Mouse (Mus musculus) mature B cell (primary cell): ENCODE data around the gene Ksr2.
"Not testable (repeated sequence)": the region's sequence is repeated elsewhere in the genome, so short reads cannot be mapped to it uniquely, and the experiment has no call there.

Source experiments
- in situ Hi-C: fragments of 300-500 bp; cut with MboI; formaldehyde crosslinking; loops from 2 replicates; pipeline ENCODE4 v1.14.3; 2019

Gene Ksr2

DNA sequence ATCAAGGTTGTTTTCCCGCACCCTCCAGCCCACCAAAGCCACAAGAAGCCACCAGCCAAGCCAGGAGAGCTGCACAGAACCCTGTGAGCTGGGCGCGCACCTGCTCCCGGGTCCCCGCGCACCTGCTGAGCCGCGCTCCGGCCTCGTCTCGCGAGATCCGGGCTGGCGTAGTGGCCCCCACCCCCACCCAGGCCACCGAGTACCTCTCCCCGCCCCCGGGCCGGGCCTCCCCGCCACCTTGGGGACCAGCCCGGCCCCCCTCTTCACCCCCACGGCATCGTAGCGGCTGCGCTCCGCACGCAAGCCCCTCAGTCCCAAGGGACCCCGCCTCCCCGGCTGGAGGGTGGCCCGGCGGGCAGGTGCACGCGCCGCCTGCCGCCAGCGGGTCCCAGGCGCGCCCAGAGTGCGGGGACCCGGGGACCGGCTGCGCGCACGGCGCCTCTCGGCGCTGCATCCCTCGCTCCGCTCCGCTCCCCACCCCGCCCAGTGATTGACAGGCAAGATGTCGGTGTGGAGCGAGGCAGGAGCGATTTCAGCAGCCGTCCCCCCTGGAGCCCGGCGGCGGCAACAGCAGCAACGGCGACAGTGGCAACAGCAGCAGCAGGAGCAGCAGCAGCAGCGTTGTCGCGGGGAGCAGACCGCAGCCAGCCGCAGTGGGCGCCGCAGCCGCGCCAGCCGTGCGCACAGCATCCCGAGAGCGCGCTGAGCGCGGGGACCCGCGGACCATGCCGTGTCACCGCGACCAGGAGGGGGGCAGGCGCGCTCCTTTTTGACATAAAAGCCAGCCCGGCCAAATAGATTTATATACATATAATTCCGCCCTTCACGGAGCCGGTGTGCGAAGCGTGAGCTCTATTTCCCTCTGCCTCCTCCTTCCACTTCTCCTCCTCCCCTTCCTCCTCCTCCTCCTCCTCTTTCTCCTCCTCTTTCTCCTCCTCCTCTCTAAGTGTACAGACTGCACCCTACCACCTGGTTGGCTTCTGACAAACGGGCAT is at the start of gene Ksr2:
TSS of gene Ksr2 (plus strand) at position 494 of the 995 bp plus-strand sequence.
- in situ Hi-C loops, result no loop called here

GRCm38 (mm10) chr5:117364821-117365220 is 49.0 kb upstream of the Ksr2 start:
- in situ Hi-C loops, result no loop called here

DNA sequence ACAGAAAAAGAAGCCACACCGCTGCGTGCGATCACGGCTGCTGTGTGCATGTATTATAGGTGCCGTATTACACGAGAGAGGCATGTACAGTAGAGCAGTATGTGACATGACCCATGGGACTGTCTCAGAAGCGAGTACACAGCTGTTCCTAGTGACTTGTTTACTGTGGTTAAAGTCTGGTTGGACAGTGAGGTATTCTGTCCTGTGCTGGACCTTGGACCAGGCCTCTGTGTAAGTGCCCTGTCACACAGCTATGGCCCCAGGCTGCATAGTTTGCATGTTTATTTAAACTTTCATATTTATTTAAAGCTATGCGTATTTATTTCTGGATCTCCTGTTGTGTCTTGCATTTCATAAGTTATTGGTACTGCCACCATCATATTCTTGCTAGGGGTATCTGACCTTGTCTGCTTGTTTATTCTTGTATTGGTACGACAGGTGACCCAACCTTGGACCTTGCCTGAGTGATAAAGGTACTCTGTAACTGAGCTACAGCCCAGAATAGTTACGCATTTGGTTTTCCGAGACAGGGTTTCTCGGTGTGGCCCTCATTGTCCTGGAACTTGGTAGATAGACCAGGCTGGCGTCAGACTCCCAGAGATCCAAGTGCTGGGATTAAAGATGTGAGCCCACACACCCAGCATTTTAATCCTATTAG is 47.8 kb upstream of the Ksr2 start:
- in situ Hi-C loops, result no loop called here

GRCm38 (mm10) chr5:117367206-117367605 is 46.6 kb upstream of the Ksr2 start:
- in situ Hi-C loops, result no loop called here

- in situ Hi-C loops, result no loop called here
Observed at GRCm38 (mm10) chr5:117370592-117370991, 43.2 kb upstream of the Ksr2 start.

DNA sequence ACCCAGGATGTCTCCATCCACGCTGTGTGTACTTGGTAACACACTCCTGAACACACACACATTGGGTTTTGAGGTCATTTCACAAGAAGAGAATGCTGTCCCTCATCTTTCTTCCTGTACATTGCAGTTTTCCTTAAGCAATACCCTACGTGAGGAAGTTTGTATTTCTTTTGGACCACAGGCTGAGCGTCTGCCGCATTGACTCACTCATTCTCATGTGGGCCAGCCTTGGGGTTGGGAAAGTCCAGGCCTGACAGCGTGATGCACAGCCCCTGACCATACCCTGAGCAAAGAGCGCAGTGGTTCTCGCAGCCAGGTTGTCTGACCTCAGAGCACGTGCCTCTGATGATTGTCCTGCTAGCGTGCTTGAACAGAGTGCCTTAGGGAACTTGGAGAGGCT is 40.4 kb upstream of the Ksr2 start:
- in situ Hi-C loops, result no loop called here

DNA sequence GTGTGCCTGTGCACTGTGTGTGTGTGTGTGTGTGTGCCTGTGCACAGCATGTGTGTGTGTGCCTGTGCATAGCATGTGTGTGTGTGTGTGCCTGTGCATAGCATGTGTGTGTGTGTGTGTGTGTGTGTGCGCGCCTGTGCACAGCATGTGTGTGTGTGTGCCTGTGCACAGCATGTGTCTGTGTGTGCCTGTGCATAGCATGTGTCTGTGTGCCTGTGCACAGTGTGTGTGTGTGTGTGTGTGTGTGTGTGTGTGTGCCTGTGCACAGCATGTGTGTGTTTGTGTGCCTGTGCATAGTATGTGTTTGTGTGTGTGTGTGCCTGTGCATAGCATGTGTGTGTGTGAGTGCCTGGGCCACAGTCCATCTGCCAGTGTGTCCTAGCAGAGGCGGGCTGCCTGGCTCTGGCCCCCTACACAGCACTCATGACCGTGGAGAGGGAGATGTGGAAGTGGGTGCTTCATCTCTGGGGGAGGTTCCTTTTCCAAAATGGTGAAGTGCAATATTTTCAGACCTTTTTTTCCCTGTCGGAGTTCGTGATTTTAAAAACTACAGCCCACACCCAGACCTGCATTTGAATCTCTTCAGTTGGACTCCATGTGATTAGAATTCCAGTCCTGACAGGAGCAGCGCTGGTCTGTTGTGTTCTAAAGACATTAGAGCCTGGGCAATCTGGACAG is 39.3 kb upstream of the Ksr2 start:
- in situ Hi-C loops, result no loop called here

DNA sequence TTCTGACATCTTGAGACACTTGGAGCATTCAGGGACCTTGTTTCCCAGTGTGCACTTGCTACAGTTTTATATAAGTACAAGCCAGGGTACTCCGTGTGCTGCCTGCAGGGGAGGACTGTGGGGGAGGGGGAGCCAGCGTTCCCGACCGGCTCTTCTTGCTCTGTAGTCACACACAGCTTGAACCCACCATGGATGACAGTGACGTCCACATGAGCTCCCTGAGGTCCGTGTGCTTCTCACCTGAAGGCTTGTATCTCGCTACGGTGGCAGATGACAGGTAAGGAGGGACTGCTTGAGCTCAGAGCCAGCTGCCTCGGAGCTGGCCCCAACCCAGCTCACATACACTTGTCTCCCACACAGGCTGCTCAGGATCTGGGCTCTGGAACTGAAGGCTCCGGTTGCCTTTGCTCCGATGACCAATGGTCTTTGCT is 37.5 kb upstream of the Ksr2 start:
- in situ Hi-C loops, result no loop called here

- in situ Hi-C loops, result not testable (repeated sequence)
Observed at GRCm38 (mm10) chr5:117377731-117378130, 36.1 kb upstream of the Ksr2 start.

DNA sequence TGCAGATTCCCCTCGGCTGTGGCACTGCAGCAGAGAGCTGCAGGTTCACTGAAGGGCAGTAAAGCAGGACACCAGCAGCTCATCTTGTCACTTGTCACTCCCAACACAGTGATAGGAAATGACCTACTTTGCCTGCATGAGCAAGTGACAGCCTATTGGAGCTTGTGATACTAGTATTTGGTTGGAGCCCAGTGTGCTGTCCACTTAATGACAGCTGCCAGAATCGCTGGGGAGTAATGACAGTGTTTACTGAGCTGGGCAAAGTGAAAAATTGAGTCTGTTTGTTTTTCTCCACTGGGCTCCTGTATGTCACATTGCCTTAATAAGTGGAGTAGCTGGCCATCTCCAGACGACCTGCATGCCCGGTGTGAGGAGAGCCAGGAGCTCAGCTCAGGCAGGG is 33.6 kb upstream of the Ksr2 start:
- in situ Hi-C loops, result no loop called here

DNA sequence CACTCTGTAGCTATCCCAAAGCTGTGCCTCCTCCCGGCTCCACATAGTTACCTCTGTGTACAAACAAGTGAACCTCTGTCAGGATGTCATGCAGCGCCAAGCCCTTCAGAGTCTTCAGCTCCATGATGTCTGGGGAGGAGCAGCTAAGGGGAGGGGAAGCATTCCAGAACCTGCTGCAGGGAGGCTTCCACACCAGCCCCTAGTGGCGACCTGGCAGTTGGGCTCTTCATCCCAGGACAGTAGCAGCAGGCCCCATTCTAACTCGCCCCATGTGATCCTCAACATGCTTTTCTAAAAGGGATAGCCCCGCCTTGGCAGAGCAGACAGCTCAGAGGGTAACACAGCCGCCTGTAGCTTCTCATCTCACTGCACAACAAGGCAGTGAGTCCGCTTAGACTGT is 32.0 kb upstream of the Ksr2 start:
- in situ Hi-C loops, result no loop called here

DNA sequence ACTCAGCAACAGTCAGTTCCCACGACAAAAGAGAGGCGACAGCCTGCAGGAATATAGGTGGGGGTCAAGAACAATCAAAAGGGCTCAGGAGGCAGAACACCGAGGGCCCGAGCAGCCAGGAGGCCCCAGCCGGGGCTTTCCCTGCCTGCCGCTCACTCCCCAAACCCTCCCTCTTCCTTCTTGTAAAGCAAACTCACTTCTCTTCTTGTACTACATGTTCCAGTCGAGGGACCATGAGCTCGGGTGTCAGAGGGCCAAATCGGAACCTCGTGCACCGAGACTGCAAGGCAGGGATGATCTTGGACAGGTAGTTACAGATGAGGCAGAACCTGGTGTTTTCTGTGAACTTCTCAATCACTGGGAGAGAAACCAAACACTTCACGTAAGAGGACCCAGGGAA is 30.6 kb upstream of the Ksr2 start:
- in situ Hi-C loops, result no loop called here

DNA sequence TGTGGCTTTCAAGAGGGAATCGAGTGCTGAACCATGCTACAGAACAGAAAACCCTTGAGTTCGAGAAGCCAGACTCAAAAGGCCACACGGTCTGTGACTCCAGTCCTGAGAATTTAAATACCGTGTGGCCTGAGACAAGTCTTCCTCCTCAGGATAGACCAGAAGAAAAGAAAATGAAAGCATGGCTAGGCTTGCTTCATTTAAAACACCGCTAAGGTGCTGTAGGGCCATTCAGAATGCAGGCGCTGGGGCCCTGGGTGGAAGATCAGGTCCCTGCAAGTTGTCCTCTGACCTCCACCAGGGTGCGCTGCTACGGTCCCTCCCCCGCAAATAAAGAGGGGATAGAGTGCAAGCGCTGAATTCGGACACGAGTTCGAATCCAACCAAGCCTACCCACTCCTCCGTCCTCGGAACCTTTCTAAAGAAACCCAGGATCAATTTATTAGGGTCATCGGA is 25.5 kb upstream of the Ksr2 start:
- in situ Hi-C loops, result no loop called here

GRCm38 (mm10) chr5:117388877-117389276 is 24.9 kb upstream of the Ksr2 start, which contains the start of gene Rfc5:
Gene Rfc5 (minus strand): TSS chr5:117389047.
- in situ Hi-C loops, result no loop called here

DNA sequence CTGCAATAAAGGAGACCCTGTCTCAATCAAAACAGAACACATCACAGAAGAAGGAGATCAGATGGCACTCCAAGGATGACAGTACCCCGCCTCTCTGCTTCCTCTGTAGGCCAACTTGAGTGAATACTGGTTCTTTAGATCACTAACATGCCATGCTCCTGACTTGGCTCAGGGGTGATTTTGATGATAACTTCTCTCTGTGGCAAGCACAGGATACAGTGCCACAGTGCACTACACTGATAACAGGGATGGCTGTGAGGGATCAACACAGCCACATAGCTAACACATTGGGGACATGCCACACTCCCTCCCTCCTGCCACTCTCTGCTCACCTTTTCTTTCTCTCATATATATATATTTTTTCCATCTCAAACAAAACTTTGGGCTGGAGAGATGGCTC is 22.9 kb upstream of the Ksr2 start:
- in situ Hi-C loops, result no loop called here

- in situ Hi-C loops, result no loop called here
Observed at GRCm38 (mm10) chr5:117395834-117396233, 18.0 kb upstream of the Ksr2 start.

DNA sequence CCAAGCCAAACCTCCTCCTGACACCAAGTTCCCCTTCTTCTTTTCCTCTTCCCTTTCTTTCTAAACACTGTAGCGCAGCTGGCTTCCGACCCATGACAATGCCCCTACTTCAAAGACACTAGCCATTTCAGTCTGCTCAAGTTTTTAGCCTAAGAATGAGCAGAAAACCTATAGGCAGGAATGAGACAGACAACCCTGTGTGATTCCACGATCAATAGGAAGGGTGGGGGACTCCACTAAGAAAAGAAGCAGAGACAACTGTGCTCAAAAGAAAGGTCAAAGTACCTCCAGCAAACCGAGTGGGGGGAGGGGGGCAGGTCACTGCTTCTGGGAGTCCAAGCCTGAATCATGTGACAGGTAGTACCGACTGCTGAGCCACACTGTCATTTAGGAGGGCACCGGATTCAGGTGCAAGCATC is 17.2 kb upstream of the Ksr2 start:
- in situ Hi-C loops, result no loop called here

- in situ Hi-C loops, result no loop called here
Observed at GRCm38 (mm10) chr5:117397371-117397770, 16.4 kb upstream of the Ksr2 start.

DNA sequence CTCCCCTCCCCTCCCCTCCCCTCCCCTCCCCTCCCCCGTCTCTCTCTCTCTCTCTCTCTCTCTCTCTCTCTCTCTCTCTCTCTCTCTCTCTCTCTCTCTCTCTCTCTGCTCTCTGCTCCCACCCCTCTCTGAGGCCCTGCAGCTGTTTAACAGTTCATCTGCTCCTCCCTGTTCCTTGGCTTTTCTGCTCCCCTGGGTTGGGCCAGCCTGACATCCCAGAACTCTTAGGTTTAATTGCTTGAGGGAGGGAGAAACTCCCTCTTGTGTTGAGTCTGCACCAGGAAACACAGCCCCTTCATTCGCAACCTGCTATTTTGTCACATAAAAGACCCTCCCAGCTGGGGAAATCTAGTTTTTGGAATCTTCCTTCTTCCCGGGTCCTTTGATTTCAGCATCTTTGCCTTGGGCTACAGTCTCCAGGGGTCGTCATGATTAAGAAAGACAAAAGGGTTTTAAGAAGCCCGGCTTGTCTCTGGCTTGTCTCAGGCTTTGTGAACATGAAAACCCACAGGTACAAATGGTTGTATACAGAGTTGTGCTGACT is 15.7 kb upstream of the Ksr2 start:
- in situ Hi-C loops, result no loop called here

DNA sequence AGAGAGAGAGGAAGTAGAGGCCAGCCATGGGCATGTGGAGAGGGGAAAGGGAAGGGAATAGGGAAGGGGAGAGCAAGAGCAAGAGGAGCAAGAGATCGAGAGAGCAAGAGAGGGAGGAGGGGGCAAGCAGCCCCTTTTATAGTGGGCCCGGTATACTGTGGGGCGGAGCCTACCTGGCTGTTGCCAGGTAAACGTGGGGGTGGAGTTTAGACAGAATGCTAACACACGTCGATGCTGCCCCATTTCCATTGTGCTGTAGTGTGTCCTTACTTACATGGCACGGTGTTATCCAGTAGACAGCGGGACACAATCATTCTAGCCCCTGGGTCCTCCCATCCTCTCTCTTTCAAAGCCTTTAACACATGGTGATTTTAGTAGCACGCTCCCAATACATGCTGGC is 14.5 kb upstream of the Ksr2 start:
- in situ Hi-C loops, result no loop called here

DNA sequence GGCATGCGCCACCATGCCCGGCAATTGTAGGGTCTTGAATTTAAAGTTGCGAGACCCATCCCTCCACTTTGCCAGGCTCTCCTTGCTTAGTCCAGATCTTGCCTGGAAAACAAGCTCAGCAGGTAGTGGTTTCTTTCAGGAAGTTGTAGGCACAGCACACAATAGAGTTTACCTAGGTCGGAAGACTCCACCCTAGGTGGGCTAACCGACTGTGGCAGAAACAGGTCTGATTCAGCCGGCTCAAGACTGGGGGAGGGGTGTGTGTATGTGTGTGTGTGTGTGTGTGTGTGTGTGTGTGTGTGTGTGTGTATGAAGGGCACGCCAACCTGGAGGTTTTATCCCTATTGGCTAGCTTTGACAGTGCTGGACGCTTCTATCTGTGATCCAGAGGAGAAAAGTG is 10.2 kb upstream of the Ksr2 start:
- in situ Hi-C loops, result no loop called here

- in situ Hi-C loops, result not testable (repeated sequence)
Observed at GRCm38 (mm10) chr5:117404671-117405070, 9.1 kb upstream of the Ksr2 start.
